Mouse (Mus musculus) granulocyte monocyte progenitor cell, adult 5-6 weeks (primary cell): ENCODE data around the gene Lrrc75a. TPM values are rescaled to one million over a fixed set of nuclear protein-coding genes. Genes with fewer than 3 reads are reported as not detected.
A peak's percentile ranks its signal among the peaks of the same experiment; 100 is the strongest.

Experiments
- ATAC-seq: replicated peaks from 2 replicates; pipeline ENCODE4 v1.8.0; 2016; ENCODE audit warnings: mild to moderate bottlenecking, moderate TSS enrichment, inconsistent platforms; ENCODE audit not compliant: poor library complexity, severe bottlenecking
- total RNA-seq, 2 experiments: library from RNA; stranded (forward) in 1 of 2; stranded (reverse) in 1 of 2; fragments of 200-712, 200-1000 nt in 1 of 2; fragments of >200 nt in 1 of 2; fragmentation: Nextera tagmentation in 1 of 2; gene quantifications; 2 replicates each; pipeline ENCODE4 v1.2.3; 2014 to 2017

Gene Lrrc75a
- total RNA-seq, 2 experiments from 2014 or later, result 5.4 to 5.7 TPM

- ATAC-seq, result peak; percentile 64
These were observed 2.4 kb downstream of the Lrrc75a start for GRCm38 (mm10) chr11:62645732-62646494.

- no peak for ATAC-seq
These were observed 3.0 kb downstream of the Lrrc75a start for GRCm38 (mm10) chr11:62645337-62645675.

- ATAC-seq, result no peak
These were observed 3.6 kb downstream of the Lrrc75a start for GRCm38 (mm10) chr11:62644602-62645336.

- no peak for ATAC-seq
These were observed 4.5 kb downstream of the Lrrc75a start for GRCm38 (mm10) chr11:62643681-62644363.

- peak; percentile 43 for ATAC-seq
These were observed 5.2 kb downstream of the Lrrc75a start for GRCm38 (mm10) chr11:62643011-62643631.

GRCm38 (mm10) chr11:62642023-62642844 is 6.1 kb downstream of the Lrrc75a start:
- no peak for ATAC-seq

- no peak for ATAC-seq
These were observed 7.9 kb downstream of the Lrrc75a start for GRCm38 (mm10) chr11:62640378-62640777.

- ATAC-seq, result no peak
These were observed 9.9 kb downstream of the Lrrc75a start for GRCm38 (mm10) chr11:62638402-62638801.

- ATAC-seq, result no peak
These were observed 10.5 kb downstream of the Lrrc75a start for GRCm38 (mm10) chr11:62637806-62638205.

- ATAC-seq, result no peak
These were observed 10.9 kb downstream of the Lrrc75a start for GRCm38 (mm10) chr11:62637401-62637800.

GRCm38 (mm10) chr11:62636840-62637221 is 11.5 kb downstream of the Lrrc75a start:
- ATAC-seq, result no peak

GRCm38 (mm10) chr11:62636105-62636839 is 12.1 kb downstream of the Lrrc75a start:
- ATAC-seq, result no peak

GRCm38 (mm10) chr11:62635406-62635805 is 12.9 kb downstream of the Lrrc75a start:
- no peak for ATAC-seq

GRCm38 (mm10) chr11:62631138-62631537 is 17.2 kb downstream of the Lrrc75a start:
- no peak for ATAC-seq

GRCm38 (mm10) chr11:62630225-62630821 is 18.0 kb downstream of the Lrrc75a start:
- ATAC-seq, result no peak

- peak; percentile 55 for ATAC-seq
These were observed 18.7 kb downstream of the Lrrc75a start for GRCm38 (mm10) chr11:62629352-62630224.

GRCm38 (mm10) chr11:62624341-62625291 is 23.7 kb downstream of the Lrrc75a start:
- no peak for ATAC-seq
